Mouse (Mus musculus) forebrain, embryonic 13.5 days (tissue): ENCODE results near the gene Ctsh. TPM values are rescaled to one million over a fixed set of nuclear protein-coding genes. Genes with fewer than 3 reads are reported as not detected.

Source experiments
- ATAC-seq: fragments of 200-750 bp; cut with Nextera tagmentation; 2 replicates; pipeline ENCODE4 v1.8.0; 2017
- H3K27ac ChIP-seq: fragments of 300-500 bp; sonication (generic); 2 replicates; pipeline ENCODE4 v1.5.1; 2015; ENCODE audit warnings: inconsistent platforms, mild to moderate bottlenecking, moderate library complexity
- H3K27me3 ChIP-seq: fragments of 300-500 bp; sonication (generic); 2 replicates; pipeline ENCODE4 v1.6.1; 2015; ENCODE audit warnings: mild to moderate bottlenecking, inconsistent platforms
- H3K36me3 ChIP-seq: fragments of 300-500 bp; sonication (generic); 2 replicates; pipeline ENCODE4 v1.6.1; 2015; ENCODE audit warnings: mild to moderate bottlenecking, inconsistent platforms; ENCODE audit not compliant: poor library complexity, severe bottlenecking
- H3K4me1 ChIP-seq: fragments of 300-500 bp; sonication (generic); 2 replicates; pipeline ENCODE4 v1.6.1; 2015; ENCODE audit warnings: inconsistent platforms
- H3K4me2 ChIP-seq: fragments of 300-500 bp; sonication (generic); 2 replicates; pipeline ENCODE4 v1.6.1; 2015; ENCODE audit warnings: inconsistent platforms, mild to moderate bottlenecking, moderate library complexity
- H3K4me3 ChIP-seq: fragments of 300-500 bp; sonication (generic); 2 replicates; pipeline ENCODE4 v1.5.1; 2015; ENCODE audit warnings: mild to moderate bottlenecking, inconsistent platforms
- H3K9ac ChIP-seq: fragments of 300-500 bp; sonication (generic); 2 replicates; pipeline ENCODE4 v1.6.1; 2015; ENCODE audit warnings: mild to moderate bottlenecking, inconsistent platforms
- H3K9me3 ChIP-seq: fragments of 300-500 bp; sonication (generic); replicated peaks from 2 replicates; pipeline ENCODE4 v1.6.1; 2016; ENCODE audit warnings: inconsistent platforms
- WGBS: fragments of 180-500 bp; shearing (Covaris S2); methylation state at CpG from one replicate; pipeline ENCODE4 v1.1.7; 2015; 5-methylcytosine and 5-hydroxymethylcytosine counted together
- polyA plus RNA-seq: library from polyadenylated mRNA; unstranded; fragments of >200 nt; fragmentation: Nextera tagmentation; extraction: Ambion mirVana; gene quantifications from 2 replicates; pipeline ENCODE4 v1.2.1, GENCODE M21; 2015

Ctsh gene
- polyA plus RNA-seq, 1 experiment from 2014 or later = 8.2 TPM

- H3K27me3 ChIP-seq = no peaks in the 10 kb centered on the region
- no peak overlapping the region for H3K4me3 ChIP-seq
- no peaks in the 10 kb centered on the region for H3K9me3 ChIP-seq
- H3K4me2 ChIP-seq = no peak overlapping the region
- no peaks in the 10 kb centered on the region for H3K4me1 ChIP-seq
- WGBS = 89% methylated on average over 2 of the region's 2 CpGs
- H3K9ac ChIP-seq = no peak overlapping the region
- peaks cover 67% of the 10 kb centered on the region for H3K36me3 ChIP-seq
- peak; percentile 56 for ATAC-seq
- H3K27ac ChIP-seq = no peak overlapping the region
These were observed 34.0 kb downstream of the Ctsh start for GRCm38 (mm10) chr9:90087906-90088485.

GRCm38 (mm10) chr9:90089339-90090104 lies 35.6 kb downstream of the Ctsh start:
- Histone ChIP-seq H3K4me2 (no peak overlapping the region), H3K9ac (no peak overlapping the region), H3K27ac (no peak overlapping the region), H3K36me3 (peaks cover 71% of the 10 kb centered on the region), H3K4me1 (no peaks in the 10 kb centered on the region), H3K27me3 (no peaks in the 10 kb centered on the region), H3K4me3 (no peak overlapping the region), H3K9me3 (no peaks in the 10 kb centered on the region)
- ATAC-seq = no peak
- 85% methylated on average over 6 of the region's 6 CpGs for WGBS

GRCm38 (mm10) chr9:90098934-90099333 lies 45.0 kb downstream of the Ctsh start:
- H3K36me3 ChIP-seq = peaks cover 88% of the 10 kb centered on the region
- no peaks in the 10 kb centered on the region for H3K4me1 ChIP-seq
- H3K9me3 ChIP-seq = no peaks in the 10 kb centered on the region
- WGBS = 94% methylated on average over 5 of the region's 5 CpGs
- no peak overlapping the region for H3K4me3 ChIP-seq
- ATAC-seq = no peak
- H3K9ac ChIP-seq = no peak overlapping the region
- no peak overlapping the region for H3K4me2 ChIP-seq
- H3K27ac ChIP-seq = no peak overlapping the region
- H3K27me3 ChIP-seq = no peaks in the 10 kb centered on the region

DNA sequence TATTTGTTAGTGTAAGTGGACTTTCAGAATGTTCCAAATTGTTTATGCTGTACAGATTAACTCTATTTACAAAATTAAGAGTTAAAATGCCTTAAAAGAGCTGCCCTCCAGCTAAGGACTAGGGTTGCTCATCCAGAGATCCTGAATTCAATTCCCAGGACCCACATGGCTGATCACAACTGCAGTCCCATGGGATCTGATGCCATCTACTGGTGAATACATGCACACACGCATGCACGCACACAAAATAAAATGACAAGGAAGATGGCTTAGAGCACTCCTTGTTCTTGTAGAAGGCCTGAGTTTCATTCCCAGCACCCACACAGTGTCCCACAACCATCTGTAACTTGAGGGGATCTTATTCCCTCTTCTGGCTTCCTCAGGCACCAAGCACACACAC lies 46.8 kb downstream of the Ctsh start:
- H3K36me3 ChIP-seq = peaks cover 88% of the 10 kb centered on the region
- H3K4me3 ChIP-seq = no peak overlapping the region
- H3K4me2 ChIP-seq = no peak overlapping the region
- H3K27me3 ChIP-seq = no peaks in the 10 kb centered on the region
- no peaks in the 10 kb centered on the region for H3K4me1 ChIP-seq
- ATAC-seq = peak; percentile 38; the same call in 1 of the 2 replicates
- no peak overlapping the region for H3K27ac ChIP-seq
- WGBS = 81% methylated on average over 2 of the region's 2 CpGs
- H3K9ac ChIP-seq = no peak overlapping the region
- H3K9me3 ChIP-seq = no peaks in the 10 kb centered on the region

- 95% methylated on average over 1 of the region's 1 CpGs for WGBS
These were observed 51.5 kb downstream of the Ctsh start for GRCm38 (mm10) chr9:90105462-90105861.

GRCm38 (mm10) chr9:90106915-90107314 lies 53.0 kb downstream of the Ctsh start:
- Histone ChIP-seq H3K4me1 (peaks cover 23% of the 10 kb centered on the region), H3K9me3 (no peaks in the 10 kb centered on the region), H3K36me3 (peaks cover 55% of the 10 kb centered on the region), H3K9ac (no peak overlapping the region), H3K4me3 (no peak overlapping the region), H3K4me2 (no peak overlapping the region), H3K27me3 (no peaks in the 10 kb centered on the region), H3K27ac (no peak overlapping the region)
- ATAC-seq = no peak
- WGBS = 95% methylated on average over 1 of the region's 1 CpGs

More at GRCm38 (mm10) chr9:90105462-90105861, 51.5 kb downstream of the Ctsh start:
- H3K4me2 ChIP-seq = no peak overlapping the region
- H3K9ac ChIP-seq = no peak overlapping the region
- no peak for ATAC-seq
- no peak overlapping the region for H3K4me3 ChIP-seq
- H3K36me3 ChIP-seq = peaks cover 68% of the 10 kb centered on the region
- H3K4me1 ChIP-seq = peaks cover 10% of the 10 kb centered on the region; the same call in 1 of the 2 replicates
- no peaks in the 10 kb centered on the region for H3K9me3 ChIP-seq
- no peak overlapping the region for H3K27ac ChIP-seq
- no peaks in the 10 kb centered on the region for H3K27me3 ChIP-seq

GRCm38 (mm10) chr9:90108272-90108671 lies 54.3 kb downstream of the Ctsh start:
- Histone ChIP-seq H3K9ac (no peak overlapping the region), H3K9me3 (no peaks in the 10 kb centered on the region), H3K4me2 (no peak overlapping the region), H3K27ac (no peak overlapping the region), H3K36me3 (peaks cover 43% of the 10 kb centered on the region), H3K4me3 (no peak overlapping the region), H3K4me1 (peaks cover 35% of the 10 kb centered on the region), H3K27me3 (no peaks in the 10 kb centered on the region)
- no peak for ATAC-seq

DNA sequence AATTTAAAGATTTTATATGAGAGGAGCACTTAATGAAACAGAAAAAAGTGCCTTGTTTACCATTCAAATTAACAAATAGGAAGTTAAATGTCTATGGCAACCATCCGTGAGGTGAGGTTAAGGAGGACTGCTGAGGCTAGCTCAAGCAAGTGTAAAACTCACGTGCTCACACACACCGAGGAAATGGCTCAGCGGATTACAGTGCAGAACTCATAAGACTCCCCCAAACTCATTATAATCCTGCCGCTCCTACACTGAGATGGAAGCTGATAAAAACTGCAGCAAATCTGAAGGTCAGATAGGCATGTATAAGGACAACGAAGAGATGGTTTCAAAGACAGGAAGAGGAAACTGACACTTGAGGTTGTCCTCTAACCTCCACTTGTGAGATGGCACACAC lies 55.4 kb downstream of the Ctsh start:
- Histone ChIP-seq H3K9ac (no peak overlapping the region), H3K27ac (no peak overlapping the region), H3K4me1 (peaks cover 35% of the 10 kb centered on the region), H3K4me2 (no peak overlapping the region), H3K9me3 (no peaks in the 10 kb centered on the region), H3K4me3 (no peak overlapping the region), H3K36me3 (peaks cover 34% of the 10 kb centered on the region), H3K27me3 (no peaks in the 10 kb centered on the region)
- 80% methylated on average over 6 of the region's 6 CpGs for WGBS
- ATAC-seq = no peak

DNA sequence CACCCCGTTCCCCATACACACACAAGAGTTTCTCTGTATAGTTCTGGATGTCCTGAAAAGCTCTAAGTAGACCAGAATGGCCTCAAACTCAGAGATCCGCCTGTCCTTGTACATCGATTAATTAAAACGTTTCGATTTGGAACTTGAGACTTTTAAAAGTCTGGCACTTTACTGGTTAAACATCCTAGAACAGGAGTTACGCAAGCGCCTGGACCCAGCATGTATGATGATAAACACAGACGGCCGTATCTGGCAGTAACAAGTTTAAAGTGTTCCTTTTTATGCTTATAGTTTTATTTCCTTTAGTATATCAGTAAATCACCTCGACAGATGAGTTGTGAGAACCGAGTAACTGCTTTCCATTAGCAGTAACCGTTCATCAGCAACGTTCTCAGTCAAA lies 59.2 kb downstream of the Ctsh start:
- H3K4me1 ChIP-seq = peaks cover 35% of the 10 kb centered on the region
- H3K4me3 ChIP-seq = peak overlapping the region; percentile 92
- no peak overlapping the region for H3K27ac ChIP-seq
- no peaks in the 10 kb centered on the region for H3K9me3 ChIP-seq
- H3K36me3 ChIP-seq = peaks cover 12% of the 10 kb centered on the region
- H3K27me3 ChIP-seq = no peaks in the 10 kb centered on the region
- H3K4me2 ChIP-seq = peak overlapping the region; percentile 85
- WGBS = 3% methylated on average over 13 of the region's 13 CpGs
- no peak for ATAC-seq
- H3K9ac ChIP-seq = peak overlapping the region; percentile 97

DNA sequence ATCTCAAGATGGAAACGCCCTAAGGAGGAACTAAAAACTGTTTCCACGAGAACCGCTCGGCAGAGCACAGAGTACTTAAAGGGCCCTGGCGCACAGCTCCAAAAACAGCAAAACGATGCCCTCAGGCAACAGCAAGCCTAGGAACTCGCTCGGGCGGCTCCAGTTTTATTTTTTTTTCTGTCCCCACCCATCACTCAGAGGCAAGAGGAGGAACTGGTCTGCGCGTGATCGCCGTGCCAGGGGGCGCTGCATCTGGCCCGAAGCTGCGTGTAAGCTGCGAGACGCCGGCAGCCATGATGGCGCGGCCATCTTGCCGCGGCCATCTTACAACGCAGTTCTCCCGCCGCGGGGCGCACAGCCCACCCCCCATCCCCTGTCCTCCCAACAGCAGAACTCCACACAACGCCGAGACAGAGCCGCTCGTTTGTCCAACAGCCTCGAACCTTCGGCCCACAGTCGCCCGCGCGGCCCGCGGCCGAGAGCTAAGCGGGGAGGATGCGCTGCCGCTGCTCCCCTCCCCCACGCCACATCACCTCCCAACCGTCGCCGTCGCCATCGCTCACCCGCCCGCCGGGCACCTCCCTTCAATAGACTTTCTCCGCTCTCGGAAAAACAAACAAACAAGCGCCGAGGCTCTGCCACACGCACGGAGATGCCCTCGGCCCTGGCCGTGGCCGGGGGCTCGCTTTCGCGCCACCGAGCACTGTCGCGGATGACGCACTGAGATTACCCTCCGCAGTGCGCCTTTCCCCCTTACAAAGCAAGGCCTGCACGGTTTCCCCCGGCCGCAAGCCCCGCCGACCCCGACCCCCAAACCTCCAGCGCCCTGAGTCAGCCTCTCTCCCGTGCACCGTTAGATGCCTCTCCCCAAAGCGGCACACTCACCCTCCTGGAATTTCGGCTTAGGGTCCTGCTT lies 60.0 kb downstream of the Ctsh start:
- Histone ChIP-seq H3K9me3 (no peaks in the 10 kb centered on the region), H3K36me3 (peaks cover 6% of the 10 kb centered on the region; the same call in 1 of the 2 replicates), H3K4me3 (peak overlapping the region; percentile 92), H3K9ac (peak overlapping the region; percentile 97), H3K27ac (peak overlapping the region; percentile 98), H3K27me3 (no peaks in the 10 kb centered on the region), H3K4me2 (peak overlapping the region; percentile 85), H3K4me1 (peaks cover 35% of the 10 kb centered on the region)
- peak; percentile 70 for ATAC-seq
- under 1% methylated on average over 82 of the region's 82 CpGs for WGBS

DNA sequence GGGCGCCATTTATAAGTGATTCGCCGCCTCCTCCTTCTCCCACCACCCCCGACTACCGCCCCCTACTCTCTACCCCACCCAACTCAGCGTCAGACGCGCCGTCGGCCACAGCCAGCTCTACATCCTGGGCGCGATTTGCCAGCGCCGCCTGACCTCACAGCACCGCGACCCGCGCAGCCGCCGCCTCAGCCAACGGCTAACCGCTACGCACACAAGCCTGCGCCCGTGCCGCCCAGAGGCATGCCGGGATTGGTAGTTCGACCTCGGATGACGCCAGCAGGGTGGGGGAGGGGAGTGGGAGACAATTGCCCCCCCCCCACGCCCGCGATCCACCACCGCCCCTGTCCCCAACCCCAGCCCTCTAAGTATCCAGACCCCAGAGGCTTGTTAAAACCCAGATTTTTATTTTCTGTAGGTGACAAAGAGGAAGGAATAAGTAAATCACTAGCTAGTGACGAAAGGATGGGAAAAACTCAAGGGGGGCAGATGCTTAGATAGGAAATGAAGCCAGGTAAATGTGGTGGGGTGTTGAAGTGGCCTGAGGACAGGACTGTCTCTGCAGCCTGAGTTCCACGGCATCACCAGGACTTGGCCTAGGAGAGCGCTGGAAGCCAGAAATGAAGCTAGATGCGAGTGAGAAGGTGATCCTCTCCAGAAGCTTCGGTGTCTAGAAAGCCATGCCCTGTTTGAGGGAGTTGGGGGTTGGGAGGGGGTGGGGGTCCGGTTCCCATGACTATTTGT lies 60.8 kb downstream of the Ctsh start, which contains the start of gene Morf4l1:
Gene Morf4l1 (minus strand): TSS at position 208 of the 741 bp plus-strand sequence.
- 1% methylated on average over 38 of the region's 40 CpGs for WGBS
- Histone ChIP-seq H3K9me3 (no peaks in the 10 kb centered on the region), H3K36me3 (no peaks in the 10 kb centered on the region), H3K4me1 (peaks cover 29% of the 10 kb centered on the region), H3K9ac (peak within 1 kb of the TSS; percentile 97), H3K27me3 (no peaks in the 10 kb centered on the region), H3K4me3 (peak within 1 kb of the TSS; percentile 92), H3K4me2 (peak within 1 kb of the TSS; percentile 85), H3K27ac (peak within 1 kb of the TSS; percentile 98)
- ATAC-seq = peak; percentile 99
